Mouse (Mus musculus) neural tube, embryonic 14.5 days (tissue): ENCODE measurements at regions not wholly inside any gene's neighbourhood (a gene's known extent, or its start where the extent isn't known, plus 50 kb on each side); places are given as distances from the start of the nearest gene placed in this dataset.

Experiments
- ATAC-seq: fragments of 200-750 bp; cut with Nextera tagmentation; 2 replicates; pipeline ENCODE4 v1.8.0; 2017; ENCODE audit warnings: low read depth, mild to moderate bottlenecking, moderate TSS enrichment, moderate library complexity
- H3K27ac ChIP-seq: fragments of 300-500 bp; sonication (generic); 2 replicates; pipeline ENCODE4 v1.5.1; 2014; ENCODE audit warnings: low read depth, mild to moderate bottlenecking, control low read depth, low read length, moderate library complexity, mixed read lengths
- H3K27me3 ChIP-seq: fragments of 300-500 bp; sonication (generic); 2 replicates; pipeline ENCODE4 v1.6.1; 2014; ENCODE audit warnings: low read length; ENCODE audit not compliant: control insufficient read depth, insufficient read depth
- H3K36me3 ChIP-seq: fragments of 300-500 bp; sonication (generic); 2 replicates; pipeline ENCODE4 v1.6.1; 2014; ENCODE audit warnings: low read length, mixed read lengths; ENCODE audit not compliant: control insufficient read depth, insufficient read depth
- H3K4me1 ChIP-seq: fragments of 300-500 bp; sonication (generic); 2 replicates; pipeline ENCODE4 v1.6.1; 2014; ENCODE audit warnings: low read length; ENCODE audit not compliant: control insufficient read depth, insufficient read depth
- H3K4me2 ChIP-seq: fragments of 300-500 bp; sonication (generic); 2 replicates; pipeline ENCODE4 v1.6.1; 2014; ENCODE audit warnings: mild to moderate bottlenecking, low read depth, low read length, control low read depth
- H3K4me3 ChIP-seq: fragments of 300-500 bp; sonication (generic); 2 replicates; pipeline ENCODE4 v1.5.1; 2014; ENCODE audit warnings: low read depth, low read length, control low read depth, mixed read lengths
- H3K9ac ChIP-seq: fragments of 300-500 bp; sonication (generic); replicated peaks from 2 replicates; pipeline ENCODE4 v1.6.1; 2014; ENCODE audit warnings: low read depth, mild to moderate bottlenecking, control low read depth, low read length, mixed read lengths
- H3K9me3 ChIP-seq: fragments of 300-500 bp; sonication (generic); 2 replicates; pipeline ENCODE4 v1.6.1; 2016; ENCODE audit warnings: low read length; ENCODE audit not compliant: control insufficient read depth
- WGBS: fragments of 180-500 bp; shearing (Covaris S2); extraction: QIAGEN DNeasy Blood & Tissue Kit; methylation state at CpG from one replicate; pipeline ENCODE4 v1.1.7; 2014; 5-methylcytosine and 5-hydroxymethylcytosine counted together

DNA sequence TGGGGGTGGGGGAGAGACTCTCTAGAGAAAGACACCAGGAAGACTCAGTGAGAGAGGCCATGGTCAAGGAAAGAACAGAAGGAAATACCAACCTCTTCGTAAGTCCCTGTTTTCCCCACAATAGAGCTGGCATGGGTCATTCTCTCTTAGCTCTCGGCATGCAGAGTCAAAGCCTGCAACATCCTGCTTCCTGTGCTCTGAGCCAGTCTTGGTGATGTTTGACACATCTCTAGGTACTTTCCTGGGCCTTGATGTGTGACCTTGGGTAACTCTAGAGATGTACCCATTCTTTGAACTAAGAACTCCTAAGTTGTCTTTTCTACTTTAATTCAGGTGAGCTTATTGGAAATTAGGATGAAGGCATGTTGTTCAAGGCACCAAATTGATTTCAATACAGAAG is 55.8 kb upstream of the Fam3c start:
- Histone ChIP-seq H3K4me3 (no peak overlapping the region), H3K36me3 (no peaks in the 10 kb centered on the region), H3K4me1 (no peaks in the 10 kb centered on the region), H3K27me3 (no peaks in the 10 kb centered on the region), H3K9me3 (no peaks in the 10 kb centered on the region), H3K27ac (no peak overlapping the region), H3K9ac (no peak overlapping the region), H3K4me2 (no peak overlapping the region)
- ATAC-seq = no peak
- 91% methylated on average over 2 of the region's 2 CpGs for WGBS

DNA sequence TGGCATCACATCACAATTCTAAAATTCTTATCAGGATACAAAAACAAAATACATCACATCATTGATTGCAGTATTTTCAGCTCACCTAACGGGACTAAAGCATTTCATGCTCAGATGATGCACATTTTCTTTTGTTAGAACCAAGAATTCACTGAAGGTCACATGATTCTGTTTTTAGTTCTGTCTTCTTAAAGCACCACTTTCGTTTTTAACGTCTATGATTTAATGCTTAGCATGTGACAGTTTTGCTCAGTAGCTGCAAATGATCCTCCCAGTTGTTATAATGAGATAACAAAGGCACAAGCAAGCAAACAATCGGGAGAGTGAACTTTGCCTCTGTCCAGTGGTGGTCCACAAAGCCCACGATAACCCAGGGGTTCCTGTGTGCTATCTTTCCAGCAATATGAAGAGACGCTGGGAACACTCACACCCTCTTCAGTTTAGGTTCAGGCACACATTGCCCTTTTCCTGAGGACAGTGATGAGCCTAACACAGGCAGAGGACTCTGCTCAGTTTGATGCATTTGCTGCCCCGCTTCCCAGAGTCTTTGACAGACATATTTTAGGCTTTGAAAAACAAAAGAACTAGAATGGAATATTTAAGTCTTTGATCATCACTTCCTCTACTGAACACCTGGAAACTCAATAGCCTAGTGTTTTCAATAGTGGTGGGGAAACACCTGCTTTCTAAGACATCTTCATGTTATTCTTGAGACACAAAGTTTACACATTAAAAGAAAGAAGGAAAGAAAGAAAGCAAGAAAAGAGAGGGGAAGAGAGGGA is 53.0 kb upstream of the Fam3c start:
- 72% methylated on average over 7 of the region's 7 CpGs for WGBS
- H3K27me3 ChIP-seq = no peaks in the 10 kb centered on the region
- H3K36me3 ChIP-seq = no peaks in the 10 kb centered on the region
- no peak overlapping the region for H3K4me2 ChIP-seq
- H3K27ac ChIP-seq = no peak overlapping the region
- no peak for ATAC-seq
- H3K9me3 ChIP-seq = no peaks in the 10 kb centered on the region
- no peak overlapping the region for H3K9ac ChIP-seq
- no peak overlapping the region for H3K4me3 ChIP-seq
- no peaks in the 10 kb centered on the region for H3K4me1 ChIP-seq
